Comparison of ENCODE assay signal across 8 mouse cellular contexts in the genomic region with DNA sequence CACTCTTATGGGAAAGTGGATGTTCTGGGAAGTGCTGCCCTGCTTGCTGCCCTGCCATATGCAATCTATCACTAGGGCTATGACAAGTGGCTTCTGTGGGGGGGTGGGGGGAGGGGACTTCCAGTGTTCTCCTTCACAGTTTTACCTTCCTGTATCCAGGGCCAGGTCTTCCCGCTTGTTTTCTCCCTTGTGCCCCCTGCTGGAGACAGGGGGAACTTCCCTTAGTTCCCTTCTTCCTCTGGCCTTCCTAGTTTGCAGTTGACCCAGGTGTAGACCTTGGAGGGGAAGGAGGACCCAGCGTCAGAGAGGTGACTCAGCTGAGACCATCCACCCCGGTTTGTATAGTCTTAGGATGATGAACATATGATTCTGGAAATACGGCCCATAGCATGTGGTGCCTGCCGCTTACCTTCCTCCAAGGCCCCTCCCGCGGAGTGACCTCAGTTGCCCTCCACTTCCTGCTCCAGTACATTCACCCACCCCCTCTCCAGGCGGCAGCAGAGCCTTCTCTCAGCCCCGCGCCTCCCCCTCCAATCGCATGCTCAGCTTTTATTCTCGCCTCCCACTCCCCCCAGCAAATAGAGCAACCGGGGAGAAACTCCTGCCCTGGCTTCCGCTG. TPM values are rescaled to one million over a fixed set of nuclear protein-coding genes. Genes with fewer than 3 reads are reported as not detected.
DNase-seq lines count a peak whose midpoint lies in the region; ATAC-seq lines count a peak whose summit lies in the region.

No protein-coding gene starts in this region.

- H3K4me2 ChIP-seq in forebrain, embryonic 13.5 days, result no peak overlapping the region
- H3K4me2 ChIP-seq in neural tube, embryonic 15.5 days, result no peak overlapping the region

- no peak overlapping the region for H3K9ac ChIP-seq in forebrain, embryonic 13.5 days
- H3K9ac ChIP-seq in neural tube, embryonic 15.5 days (replicated peaks), result no peak overlapping the region

- peak overlapping the region; percentile 74 for H3K27ac ChIP-seq in forebrain, embryonic 10.5 days
- no peak overlapping the region for H3K27ac ChIP-seq in forebrain, embryonic 13.5 days
- H3K27ac ChIP-seq in neural tube, embryonic 15.5 days (replicated peaks), result no peak overlapping the region

- peaks cover 46% of the 10 kb centered on the region for H3K27me3 ChIP-seq in forebrain, embryonic 10.5 days (ENCODE audit: poor library complexity, severe bottlenecking)
- H3K27me3 ChIP-seq in forebrain, embryonic 13.5 days, result no peaks in the 10 kb centered on the region
- no peaks in the 10 kb centered on the region; the same call in 1 of the 2 replicates for H3K27me3 ChIP-seq in neural tube, embryonic 15.5 days (replicated peaks)

- H3K4me3 ChIP-seq in forebrain, embryonic 10.5 days, result no peak overlapping the region
- no peak overlapping the region for H3K4me3 ChIP-seq in forebrain, embryonic 13.5 days
- no peak overlapping the region for H3K4me3 ChIP-seq in neural tube, embryonic 15.5 days (replicated peaks)

- 32% methylated on average over 14 of the region's 14 CpGs for WGBS in forebrain, embryonic 10.5 days
- 40% methylated on average over 14 of the region's 14 CpGs for WGBS in forebrain, embryonic 13.5 days
- 41% methylated on average over 14 of the region's 14 CpGs for WGBS in neural tube, embryonic 15.5 days

- peak; percentile 51 for DNase-seq in forebrain, embryonic 10.5 days (ENCODE audit: extremely low spot score, low spot score)
- DNase-seq in neural tube, embryonic 10.5 days (ENCODE audit: extremely low spot score, low spot score), result peak; percentile 75
- peak; percentile 56 to 74 for DNase-seq in cerebellum, postnatal 25 days
- peak; percentile 55 for DNase-seq in kidney, adult 9 months
- DNase-seq in lung, postnatal 25 days (ENCODE audit: low spot score), result peak; percentile 22
- DNase-seq in c-Kit-positive CD71-positive TER-119-positive erythroid progenitor cells, embryonic 14.5 days (ENCODE audit: low spot score), result no peak

- no peaks in the 10 kb centered on the region for H3K9me3 ChIP-seq in forebrain, embryonic 10.5 days
- no peaks in the 10 kb centered on the region for H3K9me3 ChIP-seq in forebrain, embryonic 13.5 days (replicated peaks)
- no peaks in the 10 kb centered on the region for H3K9me3 ChIP-seq in neural tube, embryonic 15.5 days (replicated peaks)

- H3K36me3 ChIP-seq in forebrain, embryonic 10.5 days (replicated peaks), result no peaks in the 10 kb centered on the region
- H3K36me3 ChIP-seq in forebrain, embryonic 13.5 days (ENCODE audit: poor library complexity, severe bottlenecking), result no peaks in the 10 kb centered on the region
- no peaks in the 10 kb centered on the region for H3K36me3 ChIP-seq in neural tube, embryonic 15.5 days

- ATAC-seq in forebrain, embryonic 13.5 days, result no peak
- no peak for ATAC-seq in neural tube, embryonic 15.5 days (ENCODE audit: low FRiP score)

- peaks cover 45% of the 10 kb centered on the region for H3K4me1 ChIP-seq in forebrain, embryonic 10.5 days
- peaks cover 10% of the 10 kb centered on the region for H3K4me1 ChIP-seq in forebrain, embryonic 13.5 days
- H3K4me1 ChIP-seq in neural tube, embryonic 15.5 days, result peaks cover 10% of the 10 kb centered on the region

RNA-seq across cellular contexts. Expression of a gene that starts 4.5 kb away (rescaled TPM):
- polyA plus RNA-seq in forebrain, embryonic 10.5 days (2016; fragmentation: Nextera tagmentation; extraction: Ambion mirVana), result 19.4 and 20.1 TPM in 2 replicates
- polyA plus RNA-seq in forebrain, embryonic 13.5 days (2015; fragmentation: Nextera tagmentation; extraction: Ambion mirVana), result 23.1 and 26.3 TPM in 2 replicates
- 29.5 and 33.2 TPM in 2 replicates for polyA plus RNA-seq in neural tube, embryonic 15.5 days (2015; fragmentation: Nextera tagmentation; extraction: Ambion mirVana)

RNA-seq across cellular contexts. Expression of a gene that starts 32.1 kb away (rescaled TPM):
- 95.1 and 102 TPM in 2 replicates for polyA plus RNA-seq in forebrain, embryonic 10.5 days (2016; fragmentation: Nextera tagmentation; extraction: Ambion mirVana)
- polyA plus RNA-seq in forebrain, embryonic 13.5 days (2015; fragmentation: Nextera tagmentation; extraction: Ambion mirVana), result 54.5 and 71.4 TPM in 2 replicates
- polyA plus RNA-seq in neural tube, embryonic 15.5 days (2015; fragmentation: Nextera tagmentation; extraction: Ambion mirVana), result 60.3 and 69.0 TPM in 2 replicates

RNA-seq across cellular contexts. Expression of a gene that starts 32.6 kb away (rescaled TPM):
- 2.8 and 3.4 TPM in 2 replicates for polyA plus RNA-seq in forebrain, embryonic 10.5 days (2016; fragmentation: Nextera tagmentation; extraction: Ambion mirVana)
- polyA plus RNA-seq in forebrain, embryonic 13.5 days (2015; fragmentation: Nextera tagmentation; extraction: Ambion mirVana), result 2.5 and 2.7 TPM in 2 replicates
- 2.7 and 3.2 TPM in 2 replicates for polyA plus RNA-seq in neural tube, embryonic 15.5 days (2015; fragmentation: Nextera tagmentation; extraction: Ambion mirVana)
